Mouse (Mus musculus) thymus, postnatal 4 days (tissue): ENCODE data around the gene Gm21776.
"Not testable (repeated sequence)": the region's sequence is repeated elsewhere in the genome, so short reads cannot be mapped to it uniquely, and the experiment has no call there.

Experiments used
- DNase-seq: peaks from one replicate; pipeline ENCODE4 v3.0.0; 2021

Gm21776 gene

GRCm38 (mm10) chrY:76378362-76378761 is at the start of gene Gm21776:
Gm21776 (plus strand) TSS chrY:76378662.
- not testable (repeated sequence) for DNase-seq
